Mouse (Mus musculus) liver, embryonic 12.5 days (tissue): ENCODE results near the gene Gm13272. TPM values are rescaled to one million over a fixed set of nuclear protein-coding genes. Genes with fewer than 3 reads are reported as not detected.
A peak's percentile ranks its signal among the peaks of the same experiment; 100 is the strongest.
"Not testable (repeated sequence)": the region's sequence is repeated elsewhere in the genome, so short reads cannot be mapped to it uniquely, and the experiment has no call there.

ENCODE experiments used
- ATAC-seq: fragments of 200-750 bp; cut with Nextera tagmentation; 2 replicates; pipeline ENCODE4 v1.8.0; 2017; ENCODE audit warnings: moderate number of reproducible peaks, mild to moderate bottlenecking, moderate library complexity
- H3K27ac ChIP-seq: fragments of 300-500 bp; sonication (generic); 2 replicates; pipeline ENCODE4 v1.5.1; 2016; ENCODE audit warnings: mild to moderate bottlenecking
- H3K27me3 ChIP-seq: fragments of 300-500 bp; sonication (generic); replicated peaks from 2 replicates; pipeline ENCODE4 v1.6.1; 2016; ENCODE audit warnings: mild to moderate bottlenecking, moderate library complexity
- H3K36me3 ChIP-seq: fragments of 300-500 bp; sonication (generic); 2 replicates; pipeline ENCODE4 v1.6.1; 2016; ENCODE audit warnings: mild to moderate bottlenecking, moderate library complexity
- H3K4me1 ChIP-seq: fragments of 300-500 bp; sonication (generic); 2 replicates; pipeline ENCODE4 v1.6.1; 2016
- H3K4me2 ChIP-seq: fragments of 300-500 bp; sonication (generic); 2 replicates; pipeline ENCODE4 v1.6.1; 2016; ENCODE audit warnings: mild to moderate bottlenecking, moderate library complexity
- H3K4me3 ChIP-seq: fragments of 300-500 bp; sonication (generic); 2 replicates; pipeline ENCODE4 v1.5.1; 2016; ENCODE audit warnings: mild to moderate bottlenecking, moderate library complexity
- H3K9ac ChIP-seq: fragments of 300-500 bp; sonication (generic); 2 replicates; pipeline ENCODE4 v1.6.1; 2016; ENCODE audit warnings: mild to moderate bottlenecking, moderate library complexity
- H3K9me3 ChIP-seq: fragments of 300-500 bp; sonication (generic); replicated peaks from 2 replicates; pipeline ENCODE4 v1.6.1; 2016; ENCODE audit warnings: mild to moderate bottlenecking, moderate library complexity
- WGBS: fragments of 180-500 bp; shearing (Covaris S2); methylation state at CpG from one replicate; pipeline ENCODE4 v1.1.7; 2016; ENCODE audit not compliant: insufficient replicate concordance; 5-methylcytosine and 5-hydroxymethylcytosine counted together
- polyA plus RNA-seq: library from polyadenylated mRNA; unstranded; fragments of >200 nt; fragmentation: Nextera tagmentation; extraction: Ambion mirVana; gene quantifications from 2 replicates; pipeline ENCODE4 v1.2.1, GENCODE M21; 2016

Gene Gm13272
- polyA plus RNA-seq: not detected in 2 replicates

- not testable (repeated sequence) for ATAC-seq, H3K9ac ChIP-seq, H3K4me1 ChIP-seq, H3K9me3 ChIP-seq, H3K27me3 ChIP-seq, H3K4me2 ChIP-seq, H3K27ac ChIP-seq, H3K36me3 ChIP-seq, H3K4me3 ChIP-seq
- WGBS: no CpG with 5 or more reads among the region's 29 CpGs
Observed at GRCm38 (mm10) chr4:88779550-88779949, at the start of gene Gm13272. Gm13272 (plus strand) TSS chr4:88779850.

GRCm38 (mm10) chr4:88738480-88738879 is 41.2 kb upstream of the Gm13272 start:
- Histone ChIP-seq H3K9ac (no peak overlapping the region), H3K27me3 (peaks cover 5% of the 10 kb centered on the region), H3K4me1 (no peaks in the 10 kb centered on the region), H3K4me3 (no peak overlapping the region), H3K9me3 (no peaks in the 10 kb centered on the region), H3K36me3 (no peaks in the 10 kb centered on the region), H3K27ac (no peak overlapping the region), H3K4me2 (no peak overlapping the region)
- no peak for ATAC-seq
- WGBS: 3% methylated on average over 2 of the region's 2 CpGs

GRCm38 (mm10) chr4:88739036-88739435 is 40.6 kb upstream of the Gm13272 start:
- Histone ChIP-seq H3K36me3 (no peaks in the 10 kb centered on the region), H3K9ac (no peak overlapping the region), H3K27me3 (peaks cover 5% of the 10 kb centered on the region), H3K4me3 (no peak overlapping the region), H3K4me2 (no peak overlapping the region), H3K4me1 (no peaks in the 10 kb centered on the region), H3K9me3 (no peaks in the 10 kb centered on the region), H3K27ac (no peak overlapping the region)
- ATAC-seq: no peak
- WGBS: 60% methylated on average over 6 of the region's 6 CpGs

- no peaks in the 10 kb centered on the region for H3K27me3 ChIP-seq
- ATAC-seq: no peak
- 31% methylated on average over 4 of the region's 4 CpGs for WGBS
Observed at GRCm38 (mm10) chr4:88741426-88741825, 38.2 kb upstream of the Gm13272 start.

GRCm38 (mm10) chr4:88742771-88743371 is 36.8 kb upstream of the Gm13272 start:
- H3K9me3 ChIP-seq: no peaks in the 10 kb centered on the region
- no peak overlapping the region for H3K4me2 ChIP-seq
- H3K4me1 ChIP-seq: no peaks in the 10 kb centered on the region
- no peak overlapping the region for H3K27ac ChIP-seq
- H3K36me3 ChIP-seq: no peaks in the 10 kb centered on the region
- H3K9ac ChIP-seq: no peak overlapping the region
- no peak overlapping the region for H3K4me3 ChIP-seq
- no peak for ATAC-seq
- WGBS: 57% methylated on average over 7 of the region's 7 CpGs
- no peaks in the 10 kb centered on the region for H3K27me3 ChIP-seq

More at GRCm38 (mm10) chr4:88741426-88741825, 38.2 kb upstream of the Gm13272 start:
- Histone ChIP-seq H3K4me2 (no peak overlapping the region), H3K9ac (no peak overlapping the region), H3K9me3 (no peaks in the 10 kb centered on the region), H3K4me1 (no peaks in the 10 kb centered on the region), H3K36me3 (no peaks in the 10 kb centered on the region), H3K27ac (no peak overlapping the region), H3K4me3 (no peak overlapping the region)

GRCm38 (mm10) chr4:88744207-88744606 is 35.4 kb upstream of the Gm13272 start:
- no peaks in the 10 kb centered on the region for H3K36me3 ChIP-seq
- no peaks in the 10 kb centered on the region for H3K27me3 ChIP-seq
- WGBS: 55% methylated on average over 3 of the region's 3 CpGs
- no peaks in the 10 kb centered on the region for H3K9me3 ChIP-seq
- no peak overlapping the region for H3K9ac ChIP-seq
- no peak for ATAC-seq
- H3K4me3 ChIP-seq: no peak overlapping the region
- no peaks in the 10 kb centered on the region for H3K4me1 ChIP-seq
- H3K27ac ChIP-seq: no peak overlapping the region
- no peak overlapping the region for H3K4me2 ChIP-seq

- no peak overlapping the region for H3K4me3 ChIP-seq
- no peaks in the 10 kb centered on the region for H3K9me3 ChIP-seq
- no peak for ATAC-seq
- no peak overlapping the region for H3K27ac ChIP-seq
- WGBS: 57% methylated on average over 6 of the region's 6 CpGs
- no peak overlapping the region for H3K9ac ChIP-seq
- no peak overlapping the region for H3K4me2 ChIP-seq
- no peaks in the 10 kb centered on the region for H3K36me3 ChIP-seq
- no peaks in the 10 kb centered on the region for H3K4me1 ChIP-seq
- no peaks in the 10 kb centered on the region for H3K27me3 ChIP-seq
Observed at GRCm38 (mm10) chr4:88749926-88750325, 29.7 kb upstream of the Gm13272 start.

GRCm38 (mm10) chr4:88754818-88755340 is 24.8 kb upstream of the Gm13272 start, which contains the start of gene Gm13271:
Gm13271 (plus strand) TSS chr4:88754868.
- not testable (repeated sequence) for H3K4me3 ChIP-seq, H3K27me3 ChIP-seq, H3K4me2 ChIP-seq, H3K27ac ChIP-seq, ATAC-seq, H3K36me3 ChIP-seq, H3K4me1 ChIP-seq, H3K9me3 ChIP-seq, H3K9ac ChIP-seq
- 66% methylated on average over 15 of the region's 15 CpGs for WGBS

GRCm38 (mm10) chr4:88756581-88757513 is 22.8 kb upstream of the Gm13272 start:
- peak overlapping the region; percentile 85 for H3K27ac ChIP-seq
- not testable (repeated sequence) for H3K36me3 ChIP-seq, ATAC-seq, H3K4me1 ChIP-seq, H3K27me3 ChIP-seq, H3K9me3 ChIP-seq
- WGBS: 11% methylated on average over 29 of the region's 31 CpGs
- peak overlapping the region; percentile 85 for H3K4me2 ChIP-seq
- peak overlapping the region; percentile 69 for H3K4me3 ChIP-seq
- H3K9ac ChIP-seq: peak overlapping the region; percentile 70

- not testable (repeated sequence) for H3K36me3 ChIP-seq, H3K9me3 ChIP-seq, H3K27me3 ChIP-seq
- peak overlapping the region; percentile 70 for H3K9ac ChIP-seq
- H3K27ac ChIP-seq: peak overlapping the region; percentile 85
- peak; percentile 100 for ATAC-seq
- WGBS: 3% methylated on average over 21 of the region's 21 CpGs
- peak overlapping the region; percentile 85 for H3K4me2 ChIP-seq
- peaks cover 12% of the 10 kb centered on the region for H3K4me1 ChIP-seq
- peak overlapping the region; percentile 69 for H3K4me3 ChIP-seq
Observed at GRCm38 (mm10) chr4:88757628-88758031, 22.0 kb upstream of the Gm13272 start.

GRCm38 (mm10) chr4:88758751-88759150 is 20.9 kb upstream of the Gm13272 start:
- not testable (repeated sequence) for ATAC-seq, H3K9ac ChIP-seq, H3K9me3 ChIP-seq, H3K27me3 ChIP-seq, H3K27ac ChIP-seq, H3K36me3 ChIP-seq, H3K4me3 ChIP-seq, H3K4me2 ChIP-seq
- WGBS: 79% methylated on average over 9 of the region's 9 CpGs
- peaks cover 13% of the 10 kb centered on the region for H3K4me1 ChIP-seq
